Mouse (Mus musculus): ENCODE results near the gene Bcan. TPM values are rescaled to one million over a fixed set of nuclear protein-coding genes. Genes with fewer than 3 reads are reported as not detected.
A peak's percentile ranks its signal among the peaks of the same experiment; 100 is the strongest.

Gene Bcan
- polyA plus RNA-seq, 2 experiments, result not detected

DNA sequence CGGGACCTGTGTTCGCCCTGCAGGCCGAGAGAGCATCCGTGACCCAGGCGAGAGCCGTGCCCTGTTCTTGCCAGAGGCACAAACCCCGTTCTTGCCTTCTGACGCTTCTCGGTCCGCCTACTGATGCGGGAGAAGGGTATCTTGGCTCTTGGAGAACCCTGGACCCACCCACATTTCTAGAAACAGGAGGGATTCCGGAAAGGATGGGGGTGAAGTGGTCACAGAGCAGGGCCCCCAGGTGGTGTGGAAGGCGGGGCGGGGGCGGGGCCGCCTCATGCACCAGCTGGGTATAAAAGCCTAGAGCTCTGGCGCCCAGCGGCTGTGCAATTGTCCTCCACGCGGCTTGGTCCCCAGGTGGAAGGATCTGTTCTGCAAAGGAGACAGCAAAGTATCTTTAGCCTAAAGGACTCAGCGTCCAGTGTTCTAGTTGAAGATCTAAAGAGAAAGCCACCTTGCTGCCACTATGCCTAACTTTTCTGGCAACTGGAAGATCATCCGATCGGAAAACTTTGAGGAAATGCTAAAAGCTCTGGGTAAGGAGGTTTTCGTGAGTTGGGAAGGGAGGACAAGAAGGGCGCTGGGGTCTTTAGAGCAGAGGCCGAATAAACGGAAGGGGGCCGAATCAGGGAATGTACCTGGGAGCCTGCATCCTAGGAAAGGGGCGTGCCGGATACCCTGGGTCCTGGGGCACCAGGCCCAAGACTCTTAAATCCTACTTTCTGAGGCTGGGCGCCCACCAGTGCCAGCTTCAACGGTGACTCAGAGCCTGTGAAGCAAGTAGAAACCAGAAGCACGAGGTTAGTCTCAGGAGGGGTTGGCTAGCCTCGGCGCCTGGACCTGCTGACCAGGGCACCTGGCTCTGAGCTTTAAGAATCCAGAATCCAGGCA, 51.4 kb downstream of the Bcan start, which contains the start of gene Crabp2:
Gene Crabp2, plus strand, starts transcription at position 289 of the 888 bp plus-strand sequence.
- peaks cover 82% of the 10 kb centered on the region for H3K27me3 ChIP-seq (ENCODE audit: control insufficient read depth, insufficient read depth, low read length)
- H3K9me3 ChIP-seq (ENCODE audit: control insufficient read depth, low read length), result no peaks in the 10 kb centered on the region
- no peak for TF ChIP-seq CTCF (IDR thresholded peaks at IDR 0.05; ENCODE audit: low read depth)
- no peak for TF ChIP-seq EP300 (IDR thresholded peaks at IDR 0.05; ENCODE audit: low read depth)
- no peaks in the 10 kb centered on the region for H3K36me3 ChIP-seq (replicated peaks; ENCODE audit: control insufficient read depth, insufficient read depth, low read depth)
- no peak for DNase-seq (ENCODE audit: low read depth in 3 of 3, low spot score in 3 of 3)
- H3K4me1 ChIP-seq (replicated peaks; ENCODE audit: control insufficient read depth in 2 of 2, insufficient read depth in 2 of 2, low read length in 1 of 2), result no peaks in the 10 kb centered on the region
- no peak for ATAC-seq (ENCODE audit: insufficient read depth)
- WGBS (ENCODE audit: insufficient replicate concordance), result 3% methylated on average over 35 of the region's 35 CpGs
- no peak within 1 kb of the TSS for H3K27ac ChIP-seq
- H3K4me3 ChIP-seq (ENCODE audit: insufficient read depth in 1 of 2, low read depth in 2 of 2, low read length in 2 of 2), result no peak within 1 kb of the TSS
- H3K4me2 ChIP-seq (ENCODE audit: low read depth), result peak within 1 kb of the TSS; percentile 34; the same call in 1 of the 2 replicates
- no peak within 1 kb of the TSS for H3K9ac ChIP-seq (replicated peaks)

- no peaks in the 10 kb centered on the region for H3K36me3 ChIP-seq (replicated peaks; ENCODE audit: control insufficient read depth, insufficient read depth, low read depth)
- no peaks in the 10 kb centered on the region for H3K9me3 ChIP-seq (ENCODE audit: control insufficient read depth, low read length)
- under 1% methylated on average over 16 of the region's 17 CpGs for WGBS (ENCODE audit: insufficient replicate concordance)
- no peak overlapping the region for H3K9ac ChIP-seq (replicated peaks)
- no peak overlapping the region for H3K4me3 ChIP-seq (ENCODE audit: insufficient read depth in 1 of 2, low read depth in 2 of 2, low read length in 2 of 2)
- H3K4me1 ChIP-seq (replicated peaks; ENCODE audit: control insufficient read depth in 2 of 2, insufficient read depth in 2 of 2, low read length in 1 of 2), result no peaks in the 10 kb centered on the region
- no peak for DNase-seq (ENCODE audit: low read depth in 3 of 3, low spot score in 3 of 3)
- H3K27ac ChIP-seq, result no peak overlapping the region
- peak overlapping the region; percentile 34; the same call in 1 of the 2 replicates for H3K4me2 ChIP-seq (ENCODE audit: low read depth)
- no peak for ATAC-seq (ENCODE audit: insufficient read depth)
- peaks cover 74% of the 10 kb centered on the region for H3K27me3 ChIP-seq (ENCODE audit: control insufficient read depth, insufficient read depth, low read length)
- TF ChIP-seq EP300 (IDR thresholded peaks at IDR 0.05; ENCODE audit: low read depth) (no peak), CTCF (IDR thresholded peaks at IDR 0.05; ENCODE audit: low read depth) (no peak)
Observed at GRCm38 (mm10) chr3:87947811-87948199, 52.2 kb downstream of the Bcan start.

GRCm38 (mm10) chr3:87947056-87947810, 52.8 kb downstream of the Bcan start:
- no peak overlapping the region for H3K9ac ChIP-seq (replicated peaks)
- WGBS (ENCODE audit: insufficient replicate concordance), result 3% methylated on average over 26 of the region's 26 CpGs
- TF ChIP-seq CTCF (IDR thresholded peaks at IDR 0.05; ENCODE audit: low read depth), result no peak
- TF ChIP-seq EP300 (IDR thresholded peaks at IDR 0.05; ENCODE audit: low read depth), result no peak
- H3K36me3 ChIP-seq (replicated peaks; ENCODE audit: control insufficient read depth, insufficient read depth, low read depth), result peaks cover 4% of the 10 kb centered on the region
- H3K9me3 ChIP-seq (ENCODE audit: control insufficient read depth, low read length), result no peaks in the 10 kb centered on the region
- H3K4me2 ChIP-seq (ENCODE audit: low read depth), result peak overlapping the region; percentile 34; the same call in 1 of the 2 replicates
- no peak overlapping the region for H3K4me3 ChIP-seq (ENCODE audit: insufficient read depth in 1 of 2, low read depth in 2 of 2, low read length in 2 of 2)
- no peak for ATAC-seq (ENCODE audit: insufficient read depth)
- DNase-seq (ENCODE audit: low read depth in 3 of 3, low spot score in 3 of 3), result no peak
- no peaks in the 10 kb centered on the region for H3K4me1 ChIP-seq (replicated peaks; ENCODE audit: control insufficient read depth in 2 of 2, insufficient read depth in 2 of 2, low read length in 1 of 2)
- H3K27ac ChIP-seq, result no peak overlapping the region
- H3K27me3 ChIP-seq (ENCODE audit: control insufficient read depth, insufficient read depth, low read length), result peaks cover 68% of the 10 kb centered on the region

DNA sequence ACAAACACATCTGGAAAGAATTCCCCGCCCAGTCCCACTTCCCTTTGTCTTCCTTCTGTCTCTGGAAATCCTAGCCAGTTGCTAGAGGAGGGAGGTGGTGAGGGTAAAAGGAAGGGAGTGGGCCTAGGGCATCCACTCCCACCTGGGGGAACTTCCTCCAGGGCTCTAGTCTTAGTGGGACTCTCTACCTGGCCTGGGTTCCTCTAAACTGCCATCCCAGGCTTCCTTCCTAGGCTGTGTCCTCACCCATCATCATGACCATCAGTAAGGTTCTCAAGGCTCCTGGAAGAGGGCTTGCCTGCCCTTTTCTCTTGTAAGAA, 53.5 kb downstream of the Bcan start:
- no peak for ATAC-seq (ENCODE audit: insufficient read depth)
- H3K4me1 ChIP-seq (replicated peaks; ENCODE audit: control insufficient read depth in 2 of 2, insufficient read depth in 2 of 2, low read length in 1 of 2), result no peaks in the 10 kb centered on the region
- peaks cover 11% of the 10 kb centered on the region for H3K36me3 ChIP-seq (replicated peaks; ENCODE audit: control insufficient read depth, insufficient read depth, low read depth)
- H3K27ac ChIP-seq, result no peak overlapping the region
- WGBS (ENCODE audit: insufficient replicate concordance), result 12% methylated on average over 1 of the region's 1 CpGs
- TF ChIP-seq CTCF (IDR thresholded peaks at IDR 0.05; ENCODE audit: low read depth) (no peak), EP300 (IDR thresholded peaks at IDR 0.05; ENCODE audit: low read depth) (no peak)
- H3K9me3 ChIP-seq (ENCODE audit: control insufficient read depth, low read length), result no peaks in the 10 kb centered on the region
- H3K27me3 ChIP-seq (ENCODE audit: control insufficient read depth, insufficient read depth, low read length), result peaks cover 61% of the 10 kb centered on the region
- H3K9ac ChIP-seq (replicated peaks), result no peak overlapping the region
- DNase-seq (ENCODE audit: low read depth in 3 of 3, low spot score in 3 of 3), result no peak
- H3K4me3 ChIP-seq (ENCODE audit: insufficient read depth in 1 of 2, low read depth in 2 of 2, low read length in 2 of 2), result no peak overlapping the region
- no peak overlapping the region for H3K4me2 ChIP-seq (ENCODE audit: low read depth)
